Mouse (Mus musculus) lung, embryonic 15.5 days (tissue): Measurements from ENCODE around the gene Spata25. TPM values are rescaled to one million over a fixed set of nuclear protein-coding genes. Genes with fewer than 3 reads are reported as not detected.
A peak's percentile ranks its signal among the peaks of the same experiment; 100 is the strongest.
"Not testable (repeated sequence)": the region's sequence is repeated elsewhere in the genome, so short reads cannot be mapped to it uniquely, and the experiment has no call there.

Experiments used
- ATAC-seq: fragments of 200-750 bp; cut with Nextera tagmentation; 2 replicates; pipeline ENCODE4 v1.8.0; 2017; ENCODE audit warnings: moderate number of reproducible peaks, borderline replicate concordance; ENCODE audit not compliant: low FRiP score, low TSS enrichment; ENCODE audit errors: extremely low read depth
- H3K27ac ChIP-seq: fragments of 300-500 bp; sonication (generic); 2 replicates; pipeline ENCODE4 v1.5.1; 2015; ENCODE audit warnings: moderate library complexity, mild to moderate bottlenecking, inconsistent platforms
- H3K27me3 ChIP-seq: fragments of 300-500 bp; sonication (generic); 2 replicates; pipeline ENCODE4 v1.6.1; 2015; ENCODE audit warnings: inconsistent platforms
- H3K36me3 ChIP-seq: fragments of 300-500 bp; sonication (generic); 2 replicates; pipeline ENCODE4 v1.6.1; 2015; ENCODE audit warnings: inconsistent platforms
- H3K4me1 ChIP-seq: fragments of 300-500 bp; sonication (generic); 2 replicates; pipeline ENCODE4 v1.6.1; 2015; ENCODE audit warnings: inconsistent platforms
- H3K4me2 ChIP-seq: fragments of 300-500 bp; sonication (generic); 2 replicates; pipeline ENCODE4 v1.6.1; 2015; ENCODE audit warnings: inconsistent platforms, mild to moderate bottlenecking, moderate library complexity
- H3K4me3 ChIP-seq: fragments of 300-500 bp; sonication (generic); 2 replicates; pipeline ENCODE4 v1.5.1; 2015; ENCODE audit warnings: mild to moderate bottlenecking, inconsistent platforms
- H3K9ac ChIP-seq: fragments of 300-500 bp; sonication (generic); 2 replicates; pipeline ENCODE4 v1.6.1; 2015; ENCODE audit warnings: inconsistent platforms
- H3K9me3 ChIP-seq: fragments of 300-500 bp; sonication (generic); 2 replicates; pipeline ENCODE4 v1.6.1; 2016; ENCODE audit warnings: inconsistent platforms
- WGBS: fragments of 180-500 bp; shearing (Covaris S2); methylation state at CpG from one replicate; pipeline ENCODE4 v1.1.7; 2015; 5-methylcytosine and 5-hydroxymethylcytosine counted together
- polyA plus RNA-seq: library from polyadenylated mRNA; unstranded; fragments of >200 nt; fragmentation: Nextera tagmentation; extraction: Ambion mirVana; gene quantifications from 2 replicates; pipeline ENCODE4 v1.2.1, GENCODE M21; 2015

Spata25 gene
- polyA plus RNA-seq, 1 experiment from 2014 or later, result not detected

GRCm38 (mm10) chr2:164803201-164803920 lies 25.0 kb downstream of the Spata25 start:
- H3K36me3 ChIP-seq, result peaks cover 21% of the 10 kb centered on the region
- 86% methylated on average over 16 of the region's 16 CpGs for WGBS
- H3K27ac ChIP-seq, result no peak overlapping the region
- H3K4me1 ChIP-seq, result peaks cover 15% of the 10 kb centered on the region
- H3K4me3 ChIP-seq, result peak overlapping the region; percentile 70
- peak overlapping the region; percentile 65 for H3K4me2 ChIP-seq
- H3K27me3 ChIP-seq, result no peaks in the 10 kb centered on the region
- H3K9me3 ChIP-seq, result no peaks in the 10 kb centered on the region
- H3K9ac ChIP-seq, result peak overlapping the region; percentile 82
- ATAC-seq, result no peak

- Histone ChIP-seq H3K4me3 (no peak overlapping the region), H3K9ac (no peak overlapping the region), H3K4me2 (no peak overlapping the region), H3K4me1 (peaks cover 8% of the 10 kb centered on the region), H3K36me3 (peaks cover 36% of the 10 kb centered on the region), H3K27me3 (no peaks in the 10 kb centered on the region), H3K27ac (no peak overlapping the region), H3K9me3 (no peaks in the 10 kb centered on the region)
- no peak for ATAC-seq
- 85% methylated on average over 13 of the region's 13 CpGs for WGBS
These were observed 27.9 kb downstream of the Spata25 start for GRCm38 (mm10) chr2:164800252-164801004.

- H3K36me3 ChIP-seq, result peaks cover 47% of the 10 kb centered on the region
- 72% methylated on average over 6 of the region's 6 CpGs for WGBS
- not testable (repeated sequence) for H3K9ac ChIP-seq
These were observed 29.8 kb downstream of the Spata25 start for GRCm38 (mm10) chr2:164798554-164798953.

GRCm38 (mm10) chr2:164795868-164796267 lies 32.5 kb downstream of the Spata25 start:
- ATAC-seq, result no peak
- H3K36me3 ChIP-seq, result peaks cover 71% of the 10 kb centered on the region
- no peak overlapping the region for H3K4me2 ChIP-seq
- H3K27ac ChIP-seq, result no peak overlapping the region
- no peaks in the 10 kb centered on the region for H3K9me3 ChIP-seq
- H3K27me3 ChIP-seq, result no peaks in the 10 kb centered on the region
- no peak overlapping the region for H3K4me3 ChIP-seq
- 0 out of 2 replicates have a peak, but pooled peaks cover 2% of the 10 kb centered on the region for H3K4me1 ChIP-seq
- no peak overlapping the region for H3K9ac ChIP-seq
- WGBS, result 58% methylated on average over 4 of the region's 4 CpGs

More at GRCm38 (mm10) chr2:164798554-164798953, 29.8 kb downstream of the Spata25 start:
- ATAC-seq, H3K9me3 ChIP-seq, H3K4me1 ChIP-seq, H3K27ac ChIP-seq, H3K4me3 ChIP-seq, H3K27me3 ChIP-seq, H3K4me2 ChIP-seq: not testable (repeated sequence)

GRCm38 (mm10) chr2:164794293-164794692 lies 34.0 kb downstream of the Spata25 start:
- H3K27me3 ChIP-seq, result no peaks in the 10 kb centered on the region
- H3K4me1 ChIP-seq, result 0 out of 2 replicates have a peak, but pooled peaks cover 2% of the 10 kb centered on the region
- H3K4me2 ChIP-seq, result no peak overlapping the region
- WGBS, result 32% methylated on average over 5 of the region's 5 CpGs
- peaks cover 59% of the 10 kb centered on the region for H3K36me3 ChIP-seq
- ATAC-seq, result no peak
- no peak overlapping the region for H3K4me3 ChIP-seq
- H3K27ac ChIP-seq, result no peak overlapping the region
- H3K9me3 ChIP-seq, result no peaks in the 10 kb centered on the region
- H3K9ac ChIP-seq, result no peak overlapping the region

- 94% methylated on average over 2 of the region's 2 CpGs for WGBS
- Histone ChIP-seq H3K4me1 (peaks cover 3% of the 10 kb centered on the region; the same call in 1 of the 2 replicates), H3K9ac (no peak overlapping the region), H3K4me2 (no peak overlapping the region), H3K27me3 (no peaks in the 10 kb centered on the region), H3K9me3 (no peaks in the 10 kb centered on the region), H3K36me3 (peaks cover 54% of the 10 kb centered on the region), H3K4me3 (no peak overlapping the region), H3K27ac (no peak overlapping the region)
- no peak for ATAC-seq
These were observed 34.6 kb downstream of the Spata25 start for GRCm38 (mm10) chr2:164793772-164794171.

- Histone ChIP-seq H3K4me3 (no peak overlapping the region), H3K9ac (no peak overlapping the region), H3K4me2 (no peak overlapping the region), H3K9me3 (no peaks in the 10 kb centered on the region), H3K4me1 (peaks cover 9% of the 10 kb centered on the region; the same call in 1 of the 2 replicates), H3K27me3 (no peaks in the 10 kb centered on the region), H3K36me3 (peaks cover 50% of the 10 kb centered on the region), H3K27ac (no peak overlapping the region)
- no peak for ATAC-seq
- 67% methylated on average over 3 of the region's 3 CpGs for WGBS
These were observed 35.1 kb downstream of the Spata25 start for GRCm38 (mm10) chr2:164793236-164793635.

- WGBS, result 88% methylated on average over 12 of the region's 12 CpGs
- Histone ChIP-seq H3K9me3 (no peaks in the 10 kb centered on the region), H3K4me2 (no peak overlapping the region), H3K27ac (no peak overlapping the region), H3K4me1 (peaks cover 14% of the 10 kb centered on the region; the same call in 1 of the 2 replicates), H3K4me3 (no peak overlapping the region), H3K36me3 (peaks cover 45% of the 10 kb centered on the region), H3K27me3 (no peaks in the 10 kb centered on the region), H3K9ac (no peak overlapping the region)
- ATAC-seq, result no peak
These were observed 35.7 kb downstream of the Spata25 start for GRCm38 (mm10) chr2:164792400-164793190.

GRCm38 (mm10) chr2:164791841-164792261 lies 36.5 kb downstream of the Spata25 start:
- peaks cover 40% of the 10 kb centered on the region for H3K36me3 ChIP-seq
- no peak for ATAC-seq
- H3K27ac ChIP-seq, result no peak overlapping the region
- no peak overlapping the region for H3K9ac ChIP-seq
- H3K4me1 ChIP-seq, result peaks cover 21% of the 10 kb centered on the region
- no peak overlapping the region for H3K4me2 ChIP-seq
- no peaks in the 10 kb centered on the region for H3K27me3 ChIP-seq
- no peak overlapping the region for H3K4me3 ChIP-seq
- H3K9me3 ChIP-seq, result no peaks in the 10 kb centered on the region
- WGBS, result 88% methylated on average over 18 of the region's 18 CpGs

GRCm38 (mm10) chr2:164790451-164790850 lies 37.9 kb downstream of the Spata25 start:
- H3K9me3 ChIP-seq, result no peaks in the 10 kb centered on the region
- no peak overlapping the region for H3K9ac ChIP-seq
- no peak for ATAC-seq
- WGBS, result 43% methylated on average over 4 of the region's 4 CpGs
- H3K27me3 ChIP-seq, result no peaks in the 10 kb centered on the region
- H3K4me2 ChIP-seq, result no peak overlapping the region
- H3K4me3 ChIP-seq, result no peak overlapping the region
- no peak overlapping the region for H3K27ac ChIP-seq
- peaks cover 26% of the 10 kb centered on the region for H3K4me1 ChIP-seq
- peaks cover 36% of the 10 kb centered on the region for H3K36me3 ChIP-seq

- Histone ChIP-seq H3K4me3 (no peak overlapping the region), H3K9me3 (no peaks in the 10 kb centered on the region), H3K9ac (no peak overlapping the region), H3K27ac (no peak overlapping the region), H3K36me3 (peaks cover 23% of the 10 kb centered on the region), H3K4me1 (peaks cover 26% of the 10 kb centered on the region), H3K27me3 (no peaks in the 10 kb centered on the region), H3K4me2 (no peak overlapping the region)
- 64% methylated on average over 4 of the region's 4 CpGs for WGBS
- no peak for ATAC-seq
These were observed 39.9 kb downstream of the Spata25 start for GRCm38 (mm10) chr2:164788411-164788810.
